Mouse (Mus musculus): ENCODE results near the gene Mast4.

Mast4 gene

GRCm38 (mm10) chr13:103198210-103198940 is 135.9 kb downstream of the Mast4 start:
- DNase-seq (ENCODE audit: low read depth, low spot score): no peak

- no peak for DNase-seq (ENCODE audit: low read depth, low spot score)
These were observed 138.0 kb downstream of the Mast4 start for GRCm38 (mm10) chr13:103196307-103196706.

- DNase-seq (ENCODE audit: low read depth, low spot score): no peak
These were observed 138.4 kb downstream of the Mast4 start for GRCm38 (mm10) chr13:103195847-103196246.

- DNase-seq (ENCODE audit: low read depth, low spot score): no peak
These were observed 150.7 kb downstream of the Mast4 start for GRCm38 (mm10) chr13:103183566-103183965.

GRCm38 (mm10) chr13:103181836-103182235 is 152.5 kb downstream of the Mast4 start:
- DNase-seq (ENCODE audit: low read depth, low spot score): no peak

- DNase-seq (ENCODE audit: low read depth, low spot score): no peak
These were observed 157.4 kb downstream of the Mast4 start for GRCm38 (mm10) chr13:103176871-103177270.

GRCm38 (mm10) chr13:103174431-103174830 is 159.9 kb downstream of the Mast4 start:
- DNase-seq (ENCODE audit: low read depth, low spot score): no peak

GRCm38 (mm10) chr13:103173545-103174182 is 160.6 kb downstream of the Mast4 start:
- peak; percentile 54 for DNase-seq (ENCODE audit: low read depth, low spot score)

GRCm38 (mm10) chr13:103151944-103152343 is 182.4 kb downstream of the Mast4 start:
- DNase-seq (ENCODE audit: low read depth, low spot score): no peak

GRCm38 (mm10) chr13:103151171-103151570 is 183.1 kb downstream of the Mast4 start:
- DNase-seq (ENCODE audit: low read depth, low spot score): no peak

- DNase-seq (ENCODE audit: low read depth, low spot score): no peak
These were observed 183.6 kb downstream of the Mast4 start for GRCm38 (mm10) chr13:103150671-103151070.

- DNase-seq (ENCODE audit: low read depth, low spot score): no peak
These were observed 184.9 kb downstream of the Mast4 start for GRCm38 (mm10) chr13:103149415-103149814.

GRCm38 (mm10) chr13:103144343-103144742 is 190.0 kb downstream of the Mast4 start:
- DNase-seq (ENCODE audit: low read depth, low spot score): no peak

- no peak for DNase-seq (ENCODE audit: low read depth, low spot score)
These were observed 193.0 kb downstream of the Mast4 start for GRCm38 (mm10) chr13:103141304-103141703.

- no peak for DNase-seq (ENCODE audit: low read depth, low spot score)
These were observed 194.2 kb downstream of the Mast4 start for GRCm38 (mm10) chr13:103140051-103140450.

GRCm38 (mm10) chr13:103138298-103138697 is 196.0 kb downstream of the Mast4 start:
- no peak for DNase-seq (ENCODE audit: low read depth, low spot score)

GRCm38 (mm10) chr13:103135224-103135883 is 198.9 kb downstream of the Mast4 start:
- DNase-seq (ENCODE audit: low read depth, low spot score): no peak

- DNase-seq (ENCODE audit: low read depth, low spot score): no peak
These were observed 202.5 kb downstream of the Mast4 start for GRCm38 (mm10) chr13:103131781-103132180.

- no peak for DNase-seq (ENCODE audit: low read depth, low spot score)
These were observed 205.0 kb downstream of the Mast4 start for GRCm38 (mm10) chr13:103129130-103129797.

- DNase-seq (ENCODE audit: low read depth, low spot score): no peak
These were observed 205.6 kb downstream of the Mast4 start for GRCm38 (mm10) chr13:103128729-103129128.

- DNase-seq (ENCODE audit: low read depth, low spot score): no peak
These were observed 206.7 kb downstream of the Mast4 start for GRCm38 (mm10) chr13:103127594-103127993.

- no peak for DNase-seq (ENCODE audit: low read depth, low spot score)
These were observed 210.6 kb downstream of the Mast4 start for GRCm38 (mm10) chr13:103123716-103124115.

Data from retina, postnatal 7 days (tissue).